In genomic region chr1:43361455-43361863, GRCm38 (mm10) we compare ENCODE assay signal across 10 mouse cellular contexts.
A peak's percentile ranks its signal among the peaks of the same experiment; 100 is the strongest.
DNase-seq lines count a peak whose midpoint lies in the region; ATAC-seq and TF ChIP-seq lines count a peak whose summit lies in the region.
"Had no signal": no experiment of that assay in that cellular context is flagged by ENCODE, and none has a peak within 500 bp of the region (broad histone marks: within the 10 kb centered on the region; RNA-seq: fewer than 3 reads in every experiment).

No protein-coding gene starts in this region.

- TF ChIP-seq POLR2A in liver, adult 2 months (IDR thresholded peaks at IDR 0.05; ENCODE audit: extremely low read depth, insufficient read depth, low read length), result no peak

- WGBS in liver, adult 2 months, result 59% methylated on average over 3 of the region's 3 CpGs
- WGBS in liver, embryonic 11.5 days, result 26% methylated on average over 3 of the region's 3 CpGs
- WGBS in embryonic facial prominence, embryonic 14.5 days, result 29% methylated on average over 3 of the region's 3 CpGs

- no peak for TF ChIP-seq CTCF in liver, adult 2 months (IDR thresholded peaks at IDR 0.05; ENCODE audit: low read depth, low read length)

- H3K4me1 ChIP-seq in liver, adult 2 months (ENCODE audit: control insufficient read depth, insufficient read depth, low read length), result peaks cover 3% of the 10 kb centered on the region
- peaks cover 7% of the 10 kb centered on the region for H3K4me1 ChIP-seq in liver, embryonic 11.5 days (replicated peaks; ENCODE audit: control insufficient read depth, insufficient read depth, low read length)
- peaks cover 26% of the 10 kb centered on the region for H3K4me1 ChIP-seq in embryonic facial prominence, embryonic 14.5 days (ENCODE audit: control insufficient read depth, insufficient read depth, low read length)

- H3K9me3 ChIP-seq in liver, embryonic 11.5 days (ENCODE audit: control insufficient read depth, low read length), result no peaks in the 10 kb centered on the region
- no peaks in the 10 kb centered on the region for H3K9me3 ChIP-seq in embryonic facial prominence, embryonic 14.5 days (ENCODE audit: control insufficient read depth, low read length)
- H3K9me3 ChIP-seq: limb, embryonic 12.5 days had no signal

- peak overlapping the region; percentile 12; the same call in 1 of the 2 replicates for H3K27ac ChIP-seq in liver, adult 2 months (replicated peaks; ENCODE audit: insufficient read depth, low read depth, low read length)
- no peak overlapping the region for H3K27ac ChIP-seq in liver, embryonic 11.5 days (ENCODE audit: low read depth, low read length)
- no peak overlapping the region for H3K27ac ChIP-seq in embryonic facial prominence, embryonic 14.5 days (replicated peaks; ENCODE audit: low read depth, low read length)
- H3K27ac ChIP-seq: limb, embryonic 12.5 days had no signal

- no peaks in the 10 kb centered on the region for H3K27me3 ChIP-seq in liver, adult 2 months (ENCODE audit: control insufficient read depth, insufficient read depth, low read length)
- H3K27me3 ChIP-seq in liver, embryonic 11.5 days (replicated peaks; ENCODE audit: control insufficient read depth, insufficient read depth, low read length), result no peaks in the 10 kb centered on the region; the same call in 1 of the 2 replicates
- H3K27me3 ChIP-seq in embryonic facial prominence, embryonic 14.5 days (replicated peaks; ENCODE audit: control insufficient read depth, insufficient read depth, low read length), result no peaks in the 10 kb centered on the region
- H3K27me3 ChIP-seq: limb, embryonic 12.5 days had no signal

- no peak overlapping the region for H3K9ac ChIP-seq in liver, adult 2 months (ENCODE audit: low read depth, low read length)
- no peak overlapping the region for H3K9ac ChIP-seq in liver, embryonic 11.5 days (ENCODE audit: low read depth, low read length)
- H3K9ac ChIP-seq in embryonic facial prominence, embryonic 14.5 days (ENCODE audit: low read depth, low read length), result no peak overlapping the region
- H3K9ac ChIP-seq: limb, embryonic 12.5 days had no signal

- peak; percentile 17 for DNase-seq in liver, adult 2 months (ENCODE audit: extremely low read depth, low read depth, low spot score)
- no peak for DNase-seq in liver, embryonic 11.5 days (ENCODE audit: low spot score)
- peak; percentile 74 for DNase-seq in Muller cell, postnatal 12 days (ENCODE audit: inconsistent ontology term)
- DNase-seq in embryonic facial prominence, embryonic 14.5 days (ENCODE audit: low spot score), result peak; percentile 43
- DNase-seq in naive thymus-derived CD4-positive, alpha-beta T cell, adult 2 months (ENCODE audit: low read depth), result peak; percentile 47
- no peak for DNase-seq in adrenal gland, postnatal 25 days
- no peak for DNase-seq in frontal cortex, postnatal 10 days (ENCODE audit: low spot score in 2 of 2)
- no peak for DNase-seq in layer of hippocampus, adult 11-12 months (ENCODE audit: low spot score)

- H3K4me3 ChIP-seq in liver, adult 2 months (ENCODE audit: insufficient read depth, low read depth, low read length), result no peak overlapping the region
- no peak overlapping the region for H3K4me3 ChIP-seq in liver, embryonic 11.5 days (ENCODE audit: low read depth, low read length)
- H3K4me3 ChIP-seq in embryonic facial prominence, embryonic 14.5 days (ENCODE audit: low read depth, low read length), result no peak overlapping the region
- H3K4me3 ChIP-seq: limb, embryonic 12.5 days had no signal

- no peaks in the 10 kb centered on the region for H3K36me3 ChIP-seq in liver, adult 2 months (ENCODE audit: control insufficient read depth, insufficient read depth, low read length)
- no peaks in the 10 kb centered on the region for H3K36me3 ChIP-seq in liver, embryonic 11.5 days (ENCODE audit: control insufficient read depth, insufficient read depth, low read length)
- no peaks in the 10 kb centered on the region for H3K36me3 ChIP-seq in embryonic facial prominence, embryonic 14.5 days (ENCODE audit: control insufficient read depth, insufficient read depth, low read length)
- H3K36me3 ChIP-seq: limb, embryonic 12.5 days had no signal

- H3K79me2 ChIP-seq in liver, adult 2 months (ENCODE audit: control insufficient read depth, insufficient read depth, low read length), result no peaks in the 10 kb centered on the region

- H3K4me2 ChIP-seq in liver, embryonic 11.5 days, result no peak overlapping the region
- H3K4me2 ChIP-seq in embryonic facial prominence, embryonic 14.5 days (ENCODE audit: low read depth, low read length), result no peak overlapping the region
- H3K4me2 ChIP-seq: limb, embryonic 12.5 days had no signal

- ATAC-seq in liver, embryonic 11.5 days (replicated peaks; ENCODE audit: low FRiP score), result no peak
- 0 out of 2 replicates have a peak, but pooled peaks have one; percentile 32 for ATAC-seq in embryonic facial prominence, embryonic 14.5 days (ENCODE audit: low read depth)
- ATAC-seq: forebrain, embryonic 14.5 days had no signal

Comparison
In these comparisons a context has a peak if more than half of its experiments do, and no peak if none do; other contexts are left out.
1. DNase-seq: peak in liver, adult 2 months (single experiment), Muller cell, postnatal 12 days (single experiment), embryonic facial prominence, embryonic 14.5 days (single experiment) and naive thymus-derived CD4-positive, alpha-beta T cell, adult 2 months (single experiment); none in liver, embryonic 11.5 days (single experiment), adrenal gland, postnatal 25 days (single experiment), frontal cortex, postnatal 10 days (0 of 2) and layer of hippocampus, adult 11-12 months (single experiment).